Mouse (Mus musculus): ENCODE results near the gene Fam124b.

GRCm38 (mm10) chr1:80240017-80240660, 21.9 kb upstream of the Fam124b start:
- TF ChIP-seq CTCF (IDR thresholded peaks at IDR 0.05; ENCODE audit: control insufficient read depth, insufficient read depth, insufficient replicate concordance, low read depth, low read length) (no peak), POLR2A (IDR thresholded peaks at IDR 0.05; ENCODE audit: control insufficient read depth, low read depth, low read length) (no peak)
